Mouse (Mus musculus): ENCODE measurements around the gene Stx6.

The Stx6 gene

DNA sequence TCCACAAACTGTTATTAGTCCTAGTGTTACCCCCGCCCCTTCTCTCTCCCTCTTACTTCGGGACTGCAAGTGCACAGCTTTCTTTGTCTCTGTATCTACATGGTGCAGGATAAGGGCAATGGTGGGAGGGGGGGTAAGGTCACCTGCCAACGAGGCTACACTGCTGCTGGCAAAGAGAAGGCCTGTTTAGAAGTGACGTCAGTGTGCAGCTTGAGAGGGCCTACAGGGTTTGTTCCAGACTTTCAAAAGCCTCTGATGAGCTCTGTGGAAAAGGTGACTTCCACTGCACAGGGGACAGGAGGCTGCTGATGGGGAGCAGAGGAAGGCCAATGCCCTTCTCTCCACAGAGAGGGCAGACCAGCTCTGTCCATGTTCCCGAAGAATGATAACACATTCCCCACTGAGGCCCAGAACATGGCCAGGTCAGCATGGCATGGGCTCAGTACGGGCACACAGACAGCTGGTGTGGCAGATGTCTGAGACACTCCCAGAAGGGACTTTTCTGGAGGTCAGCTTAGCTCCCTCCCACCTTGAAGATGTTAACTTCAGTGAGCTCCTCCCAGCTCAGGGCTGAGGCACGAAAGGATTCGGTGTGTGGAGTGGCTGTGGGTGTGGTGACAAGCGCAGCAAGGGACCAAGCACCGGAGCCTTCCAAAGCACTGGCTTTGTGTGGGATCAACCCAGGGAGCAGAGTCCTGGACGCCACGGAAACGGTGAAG is 78.0 kb downstream of the Stx6 start:
- DNase-seq: no peak

DNA sequence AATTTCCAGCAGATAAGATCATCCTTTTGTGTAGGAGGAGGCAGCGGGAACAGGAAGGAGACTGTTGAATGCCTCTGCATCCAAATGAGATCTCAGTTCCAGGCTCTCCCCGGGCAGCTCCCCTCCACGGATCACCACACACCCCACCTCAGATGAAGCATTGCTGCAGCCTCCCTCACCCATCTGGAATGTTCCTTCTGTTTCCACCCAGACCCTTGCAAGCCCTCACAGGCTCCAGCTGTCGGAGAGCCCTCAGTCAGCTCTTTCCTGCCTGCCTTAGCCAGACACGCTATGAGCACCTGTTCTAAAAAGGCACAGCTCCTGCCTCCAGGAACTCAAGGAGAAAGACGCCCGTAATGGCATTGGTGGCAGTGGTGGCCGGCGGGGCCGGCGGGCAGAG is 78.9 kb downstream of the Stx6 start:
- DNase-seq: no peak

DNA sequence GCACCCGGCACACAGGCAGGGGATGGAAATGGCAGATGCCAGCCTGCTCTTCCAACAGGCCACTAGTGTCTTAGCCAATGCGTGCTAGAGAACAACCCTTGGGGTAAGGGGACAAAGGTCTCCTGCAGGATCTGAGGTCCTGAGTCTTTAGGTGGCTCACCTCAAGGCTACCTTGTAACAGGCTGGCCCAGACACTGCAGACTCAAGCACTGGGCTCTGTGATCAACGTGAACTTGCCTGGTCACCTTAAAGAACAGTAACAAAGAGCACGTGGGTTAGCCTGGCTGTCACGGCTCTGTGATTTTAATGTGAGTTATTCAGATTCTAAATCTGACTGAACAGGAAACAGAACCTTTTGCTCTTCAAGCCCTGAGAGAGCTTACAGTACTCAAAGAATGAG is 79.6 kb downstream of the Stx6 start:
- DNase-seq: no peak

DNA sequence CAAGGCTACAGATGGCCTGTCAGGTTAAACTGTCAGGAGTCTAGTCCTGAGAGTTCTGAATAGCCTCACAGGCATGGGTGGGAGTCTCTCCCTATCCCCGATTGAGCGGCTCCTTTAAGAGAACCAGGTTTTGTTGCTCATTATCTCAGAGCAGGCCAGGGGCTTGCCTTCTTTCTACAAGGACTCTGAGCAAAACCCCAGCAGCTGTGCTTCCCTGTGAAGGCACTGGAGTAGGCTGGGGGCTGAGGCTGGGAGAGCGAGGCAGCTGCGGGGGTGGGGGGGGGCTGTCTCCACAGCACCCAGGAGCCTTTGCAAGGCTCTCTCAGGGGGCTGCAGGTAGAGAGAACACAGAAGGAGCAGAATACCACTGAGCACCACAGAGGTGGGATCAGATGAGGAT is 80.7 kb downstream of the Stx6 start:
- DNase-seq: no peak

DNA sequence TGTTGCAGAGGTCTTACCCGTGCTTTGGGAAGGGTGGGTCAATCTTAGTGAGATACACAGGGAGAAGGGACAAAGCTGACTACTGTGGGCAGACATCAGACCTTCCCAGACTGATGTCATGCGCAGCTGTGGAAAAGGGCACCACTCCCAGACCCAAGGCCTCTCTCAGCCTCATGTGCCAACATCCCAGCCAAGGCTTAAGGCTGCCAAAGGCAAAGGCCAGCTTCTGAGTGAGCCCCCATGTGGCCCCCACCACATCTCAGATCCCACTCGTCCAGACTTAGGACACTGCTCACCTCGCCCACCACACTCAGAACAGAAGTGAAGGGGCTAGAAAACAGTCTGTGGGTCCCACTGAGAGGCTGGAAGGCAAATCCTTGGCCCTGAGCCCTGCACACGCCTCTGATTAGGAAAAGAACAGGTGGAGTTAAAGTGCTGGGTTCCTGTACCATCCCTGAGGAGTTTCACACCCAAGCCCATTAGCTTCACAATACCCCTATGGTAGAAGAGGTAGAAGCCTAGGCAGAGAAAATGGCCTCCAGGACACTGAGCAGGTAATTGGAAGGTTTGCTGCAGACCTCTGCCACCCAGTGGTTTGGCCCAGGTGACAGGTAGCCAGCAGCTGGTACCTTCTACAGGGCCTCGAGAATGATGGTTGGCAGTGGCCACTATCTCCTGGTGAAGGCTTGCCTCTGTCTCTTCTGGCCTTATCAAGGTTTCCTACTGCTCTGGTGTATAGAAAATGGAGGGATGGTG is 81.6 kb downstream of the Stx6 start:
- DNase-seq: no peak

DNA sequence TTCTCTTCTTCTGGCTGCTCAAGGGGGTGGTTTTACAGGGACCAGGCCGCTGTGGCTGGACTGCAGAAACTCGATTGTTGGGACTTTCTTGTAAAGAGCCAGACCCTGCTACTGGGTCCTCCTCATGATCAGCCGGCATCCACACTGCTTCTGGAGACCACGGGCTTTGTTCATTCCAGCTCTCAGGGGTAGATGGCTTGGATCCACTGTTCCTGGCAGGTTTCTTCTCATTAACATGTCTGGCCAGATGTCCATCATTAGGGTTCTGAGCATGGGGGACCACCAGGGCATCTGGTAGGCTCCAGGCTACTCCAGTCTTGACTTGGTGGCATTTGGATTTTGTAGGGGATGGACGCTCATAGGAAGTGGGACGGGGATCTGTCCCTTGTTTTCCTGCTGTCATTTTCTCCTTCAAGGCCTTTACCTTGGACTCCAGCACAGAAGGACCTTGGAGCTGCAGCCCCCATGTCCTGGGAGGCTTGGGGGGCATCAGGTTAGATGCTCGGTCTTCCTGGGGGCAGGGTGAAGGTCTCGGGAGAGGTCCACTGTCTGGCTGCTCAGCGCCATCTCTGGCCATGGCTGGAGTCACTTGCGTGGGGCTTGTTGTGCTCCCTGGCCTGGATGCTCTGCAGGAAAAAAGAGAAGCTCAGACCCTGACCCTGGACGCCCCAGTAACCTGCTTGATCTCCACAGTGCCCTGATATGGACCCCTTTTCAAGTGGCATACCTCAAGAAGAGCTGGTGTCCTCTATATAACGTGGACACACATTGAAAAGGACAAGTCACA is 83.4 kb downstream of the Stx6 start:
- no peak for DNase-seq

DNA sequence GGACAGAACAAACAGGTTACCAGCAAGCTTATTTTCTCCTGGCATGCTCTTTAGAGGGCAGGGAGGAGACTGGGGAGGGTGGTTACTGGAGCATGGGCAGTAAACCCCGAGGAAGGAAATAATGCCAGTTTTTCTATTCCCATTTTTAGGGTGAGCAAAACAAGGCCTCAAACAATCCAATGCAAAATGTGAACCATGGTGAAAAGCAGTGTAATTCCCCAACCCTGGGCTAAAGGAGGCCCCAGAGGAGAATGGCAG is 83.9 kb downstream of the Stx6 start:
- DNase-seq: no peak

DNA sequence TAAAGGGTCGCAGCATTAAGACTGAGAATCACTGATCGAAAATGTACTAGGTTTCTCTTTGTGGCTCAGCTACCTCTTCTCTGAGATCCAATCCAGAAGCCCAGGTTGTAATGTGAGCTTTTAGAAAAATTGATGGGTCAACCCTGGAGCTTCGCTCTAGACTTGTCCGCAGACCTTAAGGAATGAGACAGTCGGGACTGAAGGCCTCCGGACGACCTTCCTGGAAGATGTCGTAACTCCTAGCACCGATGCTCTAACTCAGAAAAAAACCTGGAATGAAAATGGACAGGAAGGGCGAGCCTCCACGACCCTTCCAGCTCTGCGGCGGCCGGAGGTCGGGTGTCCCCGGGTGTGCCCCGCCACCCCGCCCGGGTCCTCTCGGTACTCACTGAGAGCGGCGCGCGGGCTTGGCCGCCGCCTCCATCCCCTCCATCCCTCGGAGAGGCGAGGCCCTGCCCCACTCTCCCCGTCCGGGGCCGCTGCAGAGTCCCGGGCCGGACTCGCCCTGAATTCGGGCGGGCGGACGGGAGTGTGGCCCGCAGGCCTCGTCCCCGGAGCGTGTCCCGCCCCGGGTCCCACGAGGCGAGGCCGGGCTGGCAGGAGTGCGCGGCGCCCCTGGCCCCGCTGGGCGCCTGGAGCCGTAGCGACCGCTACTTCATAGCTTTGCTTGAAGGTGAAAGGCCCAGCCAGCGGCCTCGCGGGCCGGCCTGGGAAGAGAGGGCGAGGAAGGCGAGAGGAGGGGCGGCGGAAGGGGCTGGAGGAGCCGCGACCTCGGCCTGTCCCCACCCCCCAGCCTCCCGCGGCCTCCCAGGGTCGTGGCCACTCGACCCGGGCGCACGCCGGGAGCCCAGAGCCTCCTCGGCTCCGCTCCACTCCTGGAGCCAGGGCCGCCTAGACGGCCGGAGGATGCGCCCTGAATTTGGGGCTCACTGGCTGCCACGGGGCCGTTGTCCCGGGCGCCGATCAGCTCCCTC is 85.6 kb downstream of the Stx6 start, which contains the start of gene BC034090:
TSS of gene BC034090 (minus strand) at position 648 of the 974 bp plus-strand sequence.
- peak; percentile 46 for DNase-seq

DNA sequence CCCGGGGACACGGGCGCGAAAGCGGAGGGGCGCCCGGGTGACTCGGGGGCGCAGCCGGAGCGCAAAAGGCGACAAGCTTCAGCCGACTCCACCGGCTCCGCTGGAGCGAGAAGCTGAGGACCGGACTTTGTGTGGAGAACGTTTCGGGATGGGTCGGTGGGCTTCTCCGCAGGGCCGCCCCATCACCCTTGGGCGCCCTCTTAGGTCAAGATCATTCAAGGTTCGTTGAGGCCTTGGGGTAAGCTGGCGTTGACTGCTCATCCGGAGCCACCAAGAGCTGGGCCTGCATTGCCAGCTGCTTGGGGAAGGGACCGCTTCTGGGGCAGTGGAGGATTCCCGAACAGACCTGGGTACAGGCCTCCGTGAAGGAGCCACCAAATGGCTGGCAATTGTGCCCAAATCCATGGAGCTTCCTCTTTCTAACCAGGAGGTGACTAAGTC is 86.3 kb downstream of the Stx6 start:
- DNase-seq: no peak

DNA sequence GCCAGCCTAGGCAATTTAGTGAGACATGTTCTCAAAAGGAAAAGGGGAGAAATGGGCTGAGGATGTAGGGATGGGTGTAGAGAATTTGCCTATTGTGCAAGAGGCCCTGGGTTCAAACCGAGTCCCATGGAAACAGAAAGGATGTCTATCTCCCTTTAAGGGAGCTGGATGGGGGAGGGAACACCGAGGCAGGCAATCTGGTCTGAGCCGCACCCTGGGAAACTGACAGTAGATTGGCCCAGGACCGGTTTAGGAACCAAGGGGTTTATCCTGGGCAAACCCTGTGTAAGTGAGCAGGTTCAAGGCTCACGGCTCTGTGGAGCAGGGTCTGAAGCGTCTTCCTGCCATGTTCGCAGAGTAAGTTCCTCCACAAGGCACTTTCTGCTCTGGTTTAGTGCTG is 87.0 kb downstream of the Stx6 start:
- DNase-seq: no peak

DNA sequence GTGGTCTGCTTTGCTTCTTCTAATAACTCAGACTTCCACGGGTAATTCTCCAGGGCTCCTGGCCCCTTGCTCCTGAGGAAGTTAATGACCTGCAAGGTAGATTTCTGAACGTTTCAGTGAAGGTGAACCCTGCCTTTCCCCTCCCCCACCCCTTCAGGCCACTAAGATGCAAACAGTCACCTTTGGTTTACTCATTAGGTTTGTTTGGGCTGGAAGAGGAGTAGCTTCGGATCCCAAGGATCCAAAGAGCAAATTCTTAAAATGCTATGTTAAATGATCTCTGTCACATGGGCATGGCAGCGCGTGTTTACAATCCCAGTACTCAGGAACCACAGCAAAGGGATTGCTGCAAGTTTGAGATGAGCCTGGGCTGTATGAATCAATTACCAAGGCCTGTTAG is 88.9 kb downstream of the Stx6 start:
- DNase-seq: no peak

DNA sequence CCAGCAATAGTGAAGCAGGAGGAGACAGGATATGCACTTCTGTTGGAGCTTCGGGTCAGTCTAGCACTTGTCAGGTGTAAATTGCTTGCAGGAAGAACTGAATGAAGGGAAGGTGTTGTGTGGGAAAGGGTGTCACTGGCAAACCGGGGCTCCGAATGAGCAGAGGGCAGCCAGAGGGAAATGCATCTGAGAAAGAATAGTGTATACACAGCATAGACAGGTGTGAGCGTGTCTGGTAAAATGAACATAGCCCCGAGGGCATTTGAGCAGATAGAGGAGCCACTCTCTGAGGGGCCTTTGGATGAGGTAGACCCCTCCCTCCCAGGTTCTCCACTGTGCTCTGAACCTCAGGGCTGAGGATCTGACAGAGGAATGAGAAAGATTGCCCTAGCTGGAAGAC is 89.5 kb downstream of the Stx6 start:
- no peak for DNase-seq

DNA sequence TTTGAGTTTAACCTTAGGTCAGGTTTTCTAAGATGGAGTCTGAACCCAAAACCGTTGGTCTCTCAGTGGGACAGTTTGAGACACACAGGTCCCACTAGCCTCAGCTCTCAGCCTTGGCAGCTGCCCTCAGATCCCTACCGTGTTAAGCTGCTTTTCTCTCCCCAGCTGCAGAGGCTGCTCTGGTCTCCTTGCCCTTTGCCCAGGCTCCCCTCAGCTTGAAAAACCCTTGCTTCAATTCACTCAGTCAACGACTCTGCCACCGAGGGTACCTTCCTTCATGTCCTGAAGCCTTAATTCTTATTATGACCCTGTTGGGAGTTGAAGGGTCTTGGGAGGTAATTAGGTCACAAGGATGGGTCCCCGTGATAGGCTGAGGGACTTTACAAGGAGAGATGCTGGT is 91.4 kb downstream of the Stx6 start:
- no peak for DNase-seq

DNA sequence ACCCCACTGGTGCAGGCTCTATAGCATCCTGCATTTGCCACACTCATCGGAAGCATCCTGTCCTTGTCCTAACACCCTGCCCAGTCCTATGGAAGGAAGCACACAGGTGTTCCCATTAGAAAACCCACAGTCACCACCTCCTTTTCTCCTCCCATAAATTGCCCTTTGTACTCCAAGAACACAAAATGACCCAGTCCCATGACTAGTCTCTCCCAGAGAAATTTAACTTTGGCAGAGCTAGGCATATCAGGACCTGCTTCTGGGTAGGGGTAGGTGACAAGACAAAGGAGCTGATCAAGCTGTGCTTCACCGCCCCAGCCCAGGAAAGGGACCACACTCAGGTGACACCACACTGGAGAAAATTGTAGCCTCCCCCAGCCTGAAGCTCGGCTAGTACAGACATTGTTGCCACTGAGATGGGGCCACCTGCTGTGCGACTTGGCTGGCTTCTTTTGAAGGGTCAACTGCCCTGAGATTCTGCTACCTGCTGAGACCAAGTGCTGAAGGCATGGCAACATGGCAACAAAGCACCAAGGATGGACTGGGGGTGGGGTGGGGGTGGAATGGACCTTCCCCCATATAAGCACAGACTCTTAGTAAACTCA is 92.1 kb downstream of the Stx6 start:
- DNase-seq: no peak

DNA sequence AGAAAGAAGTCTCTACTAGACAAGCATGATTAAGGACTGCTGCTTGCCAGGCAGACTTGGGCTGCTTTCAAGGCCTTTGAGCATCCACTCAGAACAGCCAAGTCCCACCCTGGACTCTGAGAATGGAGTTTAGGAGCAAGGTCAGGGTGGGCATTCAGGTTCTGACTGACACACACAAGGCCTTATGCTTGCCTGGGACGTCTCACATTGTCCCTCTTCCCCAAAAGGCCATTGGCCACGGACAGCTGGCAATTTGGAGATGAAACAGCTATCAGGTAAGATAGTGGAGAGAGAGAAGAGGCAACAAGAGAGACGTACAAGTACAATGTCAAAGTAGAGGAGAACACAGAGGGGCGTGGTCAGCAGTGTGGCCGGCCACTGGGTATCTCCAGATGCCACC is 93.1 kb downstream of the Stx6 start:
- no peak for DNase-seq

DNA sequence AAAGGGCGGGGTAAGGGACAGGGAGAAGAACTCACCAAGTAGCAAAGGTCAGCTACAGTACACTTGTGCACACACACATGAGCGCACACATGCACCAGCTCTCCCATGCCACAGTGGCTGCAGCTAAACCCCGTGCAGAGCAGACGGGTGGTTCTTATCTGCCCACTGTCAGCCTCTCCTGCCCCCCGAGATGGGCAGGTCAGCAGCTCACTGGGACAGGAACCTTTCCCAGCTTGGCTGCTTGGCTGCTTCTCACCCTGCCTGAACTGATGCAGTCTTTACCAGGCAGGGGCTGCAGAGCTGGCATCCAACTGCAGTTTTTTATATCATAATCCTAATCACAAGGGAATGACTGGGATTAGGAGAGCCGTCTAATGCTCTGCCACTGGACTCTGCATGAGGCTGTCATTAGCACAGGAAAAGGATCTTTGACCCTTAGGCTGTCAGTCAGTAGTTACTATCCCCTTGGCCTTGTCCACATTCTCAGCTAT is 94.2 kb downstream of the Stx6 start:
- no peak for DNase-seq

DNA sequence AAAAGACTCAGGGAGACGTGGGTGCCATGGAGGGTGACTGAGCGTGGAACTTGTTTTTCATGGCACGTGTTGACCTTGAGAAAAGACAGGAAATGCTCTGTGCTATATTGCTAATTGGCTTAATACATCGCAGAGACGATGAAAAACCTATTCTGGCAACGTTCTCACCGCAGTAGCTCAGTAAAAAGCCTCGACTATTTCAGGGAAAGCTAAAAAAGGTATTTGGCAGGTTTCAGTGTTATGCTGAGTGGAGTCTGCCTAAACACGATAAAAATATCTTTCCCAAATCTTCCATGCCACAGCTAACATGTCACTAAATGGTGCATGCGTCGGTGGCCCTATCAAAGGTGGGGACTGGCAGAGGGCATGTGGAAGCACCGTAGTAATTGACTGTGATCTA is 94.6 kb downstream of the Stx6 start:
- no peak for DNase-seq

DNA sequence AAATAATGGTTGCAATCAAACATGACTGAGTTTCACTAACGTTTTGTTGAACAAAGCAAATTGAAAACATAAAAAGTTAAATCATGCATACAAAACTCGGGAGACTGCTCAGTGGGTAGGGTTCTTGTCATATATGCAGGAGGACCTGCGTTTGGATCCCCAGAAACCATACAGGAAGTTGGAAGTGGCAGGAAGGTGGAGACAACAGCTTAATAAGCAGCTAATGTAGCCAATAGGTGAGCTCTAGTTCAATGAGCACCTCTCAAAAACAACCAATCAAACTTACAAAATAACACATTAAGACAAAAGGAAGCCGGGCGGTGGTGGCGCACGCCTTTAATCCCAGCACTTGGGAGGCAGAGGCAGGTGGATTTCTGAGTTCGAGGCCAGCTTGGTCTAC is 95.8 kb downstream of the Stx6 start:
- DNase-seq: no peak
